ENCODE assay signal across 17 mouse cellular contexts in the genomic region with DNA sequence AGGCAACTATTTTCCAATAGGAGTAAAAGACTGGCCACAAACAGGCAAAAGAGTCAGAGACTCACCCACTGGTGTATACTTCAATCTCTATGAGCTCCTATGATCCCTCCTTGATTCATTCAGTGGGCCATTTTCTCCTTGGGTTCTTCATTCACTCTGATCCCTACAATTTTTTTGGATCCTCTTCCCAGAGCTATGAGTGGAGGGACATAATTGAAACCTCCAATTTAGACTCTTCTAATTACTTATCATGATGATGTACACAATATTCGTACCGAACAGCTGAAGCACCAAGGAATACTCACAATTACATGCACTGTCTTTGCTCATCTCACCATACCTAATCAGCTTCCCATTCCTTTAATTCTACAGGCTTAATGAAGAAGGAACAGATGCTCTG.
"Had no signal": no experiment of that assay in that cellular context is flagged by ENCODE, and none has a peak within 500 bp of the region (broad histone marks: within the 10 kb centered on the region; RNA-seq: fewer than 3 reads in every experiment).

No protein-coding gene starts in this region.

- ATAC-seq: hindbrain, embryonic 16.5 days; inflammation-experienced regulatory T-cells, adult 6 months; intestine, embryonic 15.5 days; intestine, postnatal 0 days; liver, embryonic 12.5 days had no signal

- DNase-seq: gastrocnemius, adult 2 months; gastrocnemius, postnatal 10 days; gastrocnemius, postnatal 25 days; heart, adult 18-20 months; heart, postnatal 10 days; heart, postnatal 4 days; kidney, adult 18-20 months; kidney, adult 8-10 months; kidney, postnatal 10 days; kidney, postnatal 25 days; kidney, postnatal 4 days; left cerebral cortex, postnatal 4 days had no signal
